Mouse (Mus musculus): ENCODE data around the gene Mknk2. TPM values are rescaled to one million over a fixed set of nuclear protein-coding genes. Genes with fewer than 3 reads are reported as not detected.

The Mknk2 gene
- total and polyA plus RNA-seq, 2 experiments from 2014 or later = 40.5 to 84.5 TPM

DNA sequence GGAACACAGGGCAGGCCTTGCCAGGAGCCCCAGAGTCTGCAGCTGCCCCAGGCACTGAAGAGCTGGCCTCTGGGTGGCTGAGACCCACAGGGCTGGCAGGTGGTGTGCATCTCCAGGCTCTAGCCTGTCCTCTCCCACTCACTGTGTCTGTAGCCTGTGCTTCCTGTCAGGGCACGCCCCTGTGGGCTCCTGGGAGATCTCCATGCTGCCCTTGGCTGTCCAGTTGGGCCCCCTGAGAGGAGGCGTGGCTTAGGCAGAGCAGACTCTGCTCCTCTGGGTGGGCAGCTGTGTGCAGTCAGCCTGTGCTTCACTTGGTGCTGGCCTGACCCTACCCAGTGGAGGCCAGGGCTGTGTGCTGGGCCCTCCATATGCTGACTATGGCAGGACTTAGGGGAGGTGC, 50.2 kb downstream of the Mknk2 start:
- no peak overlapping the region for H3K9ac ChIP-seq (replicated peaks; ENCODE audit: low read length)
- WGBS = 54% methylated on average over 2 of the region's 2 CpGs

DNA sequence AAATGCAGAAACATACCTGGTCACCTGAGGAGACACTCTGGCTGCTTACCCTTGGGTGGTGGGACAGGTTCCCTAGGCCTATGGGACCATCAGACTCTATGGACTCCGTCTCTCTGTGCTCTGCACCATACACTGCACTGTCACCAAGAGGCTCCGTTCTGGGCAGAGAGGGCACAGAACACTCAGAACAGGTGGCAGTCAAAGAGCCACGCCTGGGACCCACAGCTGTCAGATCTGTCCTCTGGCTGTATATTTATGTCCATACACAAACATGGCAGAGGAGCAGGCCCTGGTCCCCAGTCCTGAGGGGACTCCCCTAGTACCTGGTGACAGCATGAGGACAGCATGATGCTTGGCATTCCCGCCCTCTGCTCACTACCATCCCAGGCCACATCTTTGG, 52.1 kb downstream of the Mknk2 start:
- Histone ChIP-seq H3K4me3 (ENCODE audit: low read length) (no peak overlapping the region), H3K9ac (replicated peaks; ENCODE audit: low read length) (no peak overlapping the region), H3K4me1 (ENCODE audit: insufficient read depth, low read length) (peaks cover 16% of the 10 kb centered on the region), H3K27me3 (ENCODE audit: insufficient read depth, low read length) (no peaks in the 10 kb centered on the region), H3K27ac (no peak overlapping the region), H3K36me3 (ENCODE audit: insufficient read depth, low read length) (no peaks in the 10 kb centered on the region), H3K4me2 (ENCODE audit: low read depth, low read length) (no peak overlapping the region), H3K9me3 (ENCODE audit: low read length) (no peaks in the 10 kb centered on the region)
- ATAC-seq = no peak
- 91% methylated on average over 4 of the region's 4 CpGs for WGBS
- TF ChIP-seq CTCF (IDR thresholded peaks at IDR 0.05; ENCODE audit: low read depth) = no peak
- DNase-seq (ENCODE audit: low spot score) = no peak

More for the DNA sequence above, 50.2 kb downstream of the Mknk2 start:
- Histone ChIP-seq H3K4me2 (ENCODE audit: low read depth, low read length) (no peak overlapping the region), H3K4me1 (ENCODE audit: insufficient read depth, low read length) (peaks cover 12% of the 10 kb centered on the region), H3K9me3 (ENCODE audit: low read length) (no peaks in the 10 kb centered on the region), H3K27ac (no peak overlapping the region), H3K4me3 (ENCODE audit: low read length) (no peak overlapping the region), H3K36me3 (ENCODE audit: insufficient read depth, low read length) (no peaks in the 10 kb centered on the region), H3K27me3 (ENCODE audit: insufficient read depth, low read length) (no peaks in the 10 kb centered on the region)
- ATAC-seq (no peak), DNase-seq (ENCODE audit: low spot score) (no peak)
- no peak for TF ChIP-seq CTCF (IDR thresholded peaks at IDR 0.05; ENCODE audit: low read depth)

DNA sequence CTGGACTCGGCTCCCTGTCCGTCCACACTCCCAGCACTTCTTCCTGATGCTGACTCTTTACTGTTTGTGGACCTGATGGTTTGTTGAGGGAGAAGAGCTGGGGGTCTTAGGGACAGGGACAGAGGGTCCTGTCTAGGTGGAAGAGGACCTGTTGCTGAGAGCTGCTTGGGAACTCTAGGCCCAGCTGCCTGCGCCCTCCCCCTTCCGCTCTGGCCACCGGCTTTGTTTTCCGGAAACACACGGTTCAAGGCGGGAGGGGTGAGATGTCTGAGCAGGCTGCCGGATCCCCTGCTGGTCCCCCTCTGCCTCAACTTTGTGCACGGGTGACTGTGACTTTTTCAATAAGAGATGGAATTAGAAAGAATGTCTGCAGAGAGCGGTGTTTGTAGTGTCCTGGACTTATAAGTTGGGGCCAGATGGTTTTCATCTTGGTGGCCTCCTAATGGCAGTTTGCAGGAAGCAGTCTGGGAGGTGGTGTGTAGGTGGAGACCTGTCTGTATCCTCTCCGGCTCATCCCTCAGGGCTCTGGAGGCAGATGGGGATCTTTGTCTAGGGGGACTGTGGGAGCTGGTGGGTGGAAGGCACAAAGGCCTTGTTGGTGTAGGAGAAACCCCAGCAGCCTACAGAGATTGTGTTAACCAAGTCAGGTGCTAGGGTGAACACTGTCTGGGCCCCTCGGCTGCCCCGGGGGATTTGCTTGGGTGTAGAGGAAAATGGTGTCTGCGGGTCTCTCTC, 54.3 kb downstream of the Mknk2 start:
- TF ChIP-seq CTCF (IDR thresholded peaks at IDR 0.05; ENCODE audit: low read depth) = no peak
- peaks cover 16% of the 10 kb centered on the region for H3K4me1 ChIP-seq (ENCODE audit: insufficient read depth, low read length)
- no peak for ATAC-seq

DNA sequence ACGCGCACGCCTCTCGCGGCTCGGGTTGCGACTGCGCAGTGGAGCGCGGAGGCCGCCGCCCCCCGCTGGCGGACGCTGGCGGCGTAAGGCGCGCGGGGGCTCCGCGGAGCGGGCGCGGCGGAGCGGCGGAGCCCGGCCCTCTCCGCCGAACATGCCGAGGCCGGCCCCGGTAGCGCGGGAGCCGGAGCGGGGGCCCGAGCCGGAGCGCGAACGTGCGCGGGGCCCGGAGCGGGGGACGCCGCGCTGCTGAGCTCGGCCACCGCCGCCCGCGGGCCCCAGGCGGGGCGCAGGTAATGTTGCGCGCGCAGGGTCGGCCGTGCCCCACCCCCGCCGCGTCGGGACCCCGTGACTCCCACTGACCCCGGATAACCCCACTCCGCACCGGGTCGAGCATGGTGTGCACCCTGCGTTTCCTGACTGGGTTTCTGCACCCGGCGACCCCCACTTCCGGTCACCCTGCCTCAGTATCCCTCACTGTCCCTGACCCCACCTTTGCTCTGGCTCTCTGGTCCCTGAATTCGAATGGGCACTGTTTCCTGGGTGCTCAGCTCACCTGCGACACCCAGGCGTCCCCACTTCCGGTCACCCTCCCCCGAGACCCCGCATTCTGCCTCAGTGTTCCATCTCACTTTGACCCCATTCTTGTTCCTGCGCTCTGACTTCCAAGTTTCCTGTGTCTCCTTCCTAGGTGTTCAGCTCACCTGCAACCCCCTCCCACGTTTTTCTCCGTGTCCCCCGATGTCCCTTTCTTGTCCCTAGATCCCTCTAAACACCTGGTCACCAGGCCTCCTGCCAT, 55.1 kb downstream of the Mknk2 start, which contains the start of gene Csnk1g2:
Gene Csnk1g2, plus strand, starts transcription at position 178 of the 796 bp plus-strand sequence.
- no peaks in the 10 kb centered on the region for H3K9me3 ChIP-seq (ENCODE audit: low read length)
- peak within 1 kb of the TSS; percentile 98 for H3K4me2 ChIP-seq (ENCODE audit: low read depth, low read length)
- no peaks in the 10 kb centered on the region for H3K27me3 ChIP-seq (ENCODE audit: insufficient read depth, low read length)
- peaks cover 16% of the 10 kb centered on the region for H3K4me1 ChIP-seq (ENCODE audit: insufficient read depth, low read length)
- no peak; the same call in 1 of the 2 replicates for ATAC-seq
- peak within 1 kb of the TSS; percentile 85 for H3K4me3 ChIP-seq (ENCODE audit: low read length)
- TF ChIP-seq CTCF (IDR thresholded peaks at IDR 0.05; ENCODE audit: low read depth) = no peak
- no peaks in the 10 kb centered on the region for H3K36me3 ChIP-seq (ENCODE audit: insufficient read depth, low read length)
- peak within 1 kb of the TSS; percentile 95 for H3K9ac ChIP-seq (replicated peaks; ENCODE audit: low read length)
- H3K27ac ChIP-seq = peak within 1 kb of the TSS; percentile 91
- no peak for DNase-seq (ENCODE audit: low spot score)
- under 1% methylated on average over 82 of the region's 85 CpGs for WGBS

More for the DNA sequence above, 54.3 kb downstream of the Mknk2 start:
- Histone ChIP-seq H3K27me3 (ENCODE audit: insufficient read depth, low read length) (no peaks in the 10 kb centered on the region), H3K9ac (replicated peaks; ENCODE audit: low read length) (peak overlapping the region; percentile 95), H3K36me3 (ENCODE audit: insufficient read depth, low read length) (no peaks in the 10 kb centered on the region), H3K9me3 (ENCODE audit: low read length) (no peaks in the 10 kb centered on the region), H3K4me2 (ENCODE audit: low read depth, low read length) (peak overlapping the region; percentile 98), H3K4me3 (ENCODE audit: low read length) (peak overlapping the region; percentile 85), H3K27ac (peak overlapping the region; percentile 91)
- 14% methylated on average over 15 of the region's 15 CpGs for WGBS
- DNase-seq (ENCODE audit: low spot score) = peak; percentile 49

DNA sequence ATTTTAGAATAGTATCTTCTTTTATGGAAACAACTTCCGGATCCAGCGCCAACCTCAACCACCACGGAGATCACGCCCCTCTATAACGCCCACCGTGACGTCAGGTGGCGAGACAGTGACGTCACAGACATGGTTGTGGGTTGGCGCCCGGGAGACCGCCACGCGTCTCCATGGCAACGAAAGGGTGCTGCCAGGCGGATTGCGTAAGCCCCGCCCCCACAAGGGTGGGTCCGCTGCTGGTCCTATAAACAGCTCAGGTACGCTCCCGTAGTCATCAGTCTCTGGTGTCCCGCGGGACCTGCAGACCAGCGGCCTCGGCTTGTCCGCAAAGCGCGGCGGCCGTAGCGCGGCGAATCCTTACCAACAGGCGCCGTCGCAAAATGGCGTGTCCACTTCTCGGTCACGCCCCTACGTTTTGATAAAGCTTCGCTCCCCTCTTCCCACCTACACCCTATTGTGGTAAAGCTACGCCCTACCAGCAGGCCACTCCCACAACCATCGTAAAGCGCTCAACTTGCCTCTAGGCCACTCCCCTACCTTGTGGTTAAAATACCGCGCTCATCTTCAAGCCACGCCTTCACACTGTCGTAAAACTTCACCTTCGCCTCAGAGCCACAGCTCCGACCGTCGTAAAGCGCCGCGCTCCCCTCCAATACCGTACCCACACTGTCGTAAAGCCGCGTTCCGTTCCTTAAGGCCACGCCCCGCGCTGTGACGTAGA, 55.8 kb downstream of the Mknk2 start:
- Histone ChIP-seq H3K4me1 (ENCODE audit: insufficient read depth, low read length) (peaks cover 16% of the 10 kb centered on the region), H3K36me3 (ENCODE audit: insufficient read depth, low read length) (no peaks in the 10 kb centered on the region), H3K27me3 (ENCODE audit: insufficient read depth, low read length) (no peaks in the 10 kb centered on the region), H3K4me3 (ENCODE audit: low read length) (peak overlapping the region; percentile 85), H3K27ac (peak overlapping the region; percentile 91), H3K9me3 (ENCODE audit: low read length) (no peaks in the 10 kb centered on the region), H3K9ac (replicated peaks; ENCODE audit: low read length) (peak overlapping the region; percentile 95), H3K4me2 (ENCODE audit: low read depth, low read length) (peak overlapping the region; percentile 98)
- TF ChIP-seq CTCF (IDR thresholded peaks at IDR 0.05; ENCODE audit: low read depth) = peak; percentile 22; the same call in 1 of the 2 replicates
- DNase-seq (ENCODE audit: low spot score) = peak; percentile 100
- WGBS = under 1% methylated on average over 64 of the region's 64 CpGs
- peak; percentile 98 for ATAC-seq

DNA sequence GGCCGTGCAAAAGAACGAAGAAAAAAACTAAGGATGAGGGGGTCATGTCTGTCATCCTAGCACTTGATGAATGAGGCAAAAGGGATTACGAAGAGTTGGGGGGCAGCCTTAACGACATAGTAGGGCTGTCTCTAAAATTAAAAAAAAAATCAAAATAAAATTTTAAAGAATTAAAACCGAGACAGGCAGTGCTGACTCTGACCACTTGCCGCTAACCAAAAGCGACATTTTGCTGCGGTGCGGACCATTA, 56.3 kb downstream of the Mknk2 start:
- H3K27ac ChIP-seq = peak overlapping the region; percentile 90
- H3K36me3 ChIP-seq (ENCODE audit: insufficient read depth, low read length) = no peaks in the 10 kb centered on the region
- WGBS = 1% methylated on average over 9 of the region's 9 CpGs
- H3K9me3 ChIP-seq (ENCODE audit: low read length) = no peaks in the 10 kb centered on the region
- H3K4me1 ChIP-seq (ENCODE audit: insufficient read depth, low read length) = peaks cover 16% of the 10 kb centered on the region
- H3K27me3 ChIP-seq (ENCODE audit: insufficient read depth, low read length) = no peaks in the 10 kb centered on the region
- DNase-seq (ENCODE audit: low spot score) = no peak
- TF ChIP-seq CTCF (IDR thresholded peaks at IDR 0.05; ENCODE audit: low read depth) = no peak
- H3K4me2 ChIP-seq (ENCODE audit: low read depth, low read length) = peak overlapping the region; percentile 65
- H3K9ac ChIP-seq (replicated peaks; ENCODE audit: low read length) = peak overlapping the region; percentile 51
- H3K4me3 ChIP-seq (ENCODE audit: low read length) = peak overlapping the region; percentile 85
- no peak for ATAC-seq
